Mouse (Mus musculus) T-helper 2 cell (primary cell): Measurements from ENCODE around the gene Gar1.

Experiments
- in situ Hi-C: fragments of 300-600 bp; cut with MboI, MseI; formaldehyde crosslinking; loops from one replicate; pipeline ENCODE4 v1.15.1; 2025; ENCODE audit warnings: high pct_unique_total_duplicates

The Gar1 gene

GRCm38 (mm10) chr3:129831035-129831568, at the start of gene Gar1:
TSS of gene Gar1 (minus strand) at chr3:129831396.
- in situ Hi-C loops: no loop called here

GRCm38 (mm10) chr3:129879913-129880312, 48.7 kb upstream of the Gar1 start:
- in situ Hi-C loops: no loop called here

GRCm38 (mm10) chr3:129879131-129879757, 48.0 kb upstream of the Gar1 start:
- in situ Hi-C loops: no loop called here

GRCm38 (mm10) chr3:129878405-129879021, 47.3 kb upstream of the Gar1 start, which contains the start of gene Pla2g12a:
TSS of gene Pla2g12a (plus strand) at chr3:129878606.
- in situ Hi-C loops: no loop called here

GRCm38 (mm10) chr3:129877327-129877726, 46.1 kb upstream of the Gar1 start:
- in situ Hi-C loops: no loop called here

- in situ Hi-C loops: no loop called here
These were observed 32.5 kb upstream of the Gar1 start for GRCm38 (mm10) chr3:129863698-129864097.

- in situ Hi-C loops: no loop called here
These were observed 31.4 kb upstream of the Gar1 start for GRCm38 (mm10) chr3:129862592-129862991.

- in situ Hi-C loops: no loop called here
These were observed 15.7 kb upstream of the Gar1 start for GRCm38 (mm10) chr3:129846846-129847245.

GRCm38 (mm10) chr3:129845868-129846267, 14.7 kb upstream of the Gar1 start:
- in situ Hi-C loops: no loop called here

- in situ Hi-C loops: no loop called here
These were observed 6.8 kb upstream of the Gar1 start for GRCm38 (mm10) chr3:129838017-129838416.

GRCm38 (mm10) chr3:129836965-129837364, 5.8 kb upstream of the Gar1 start:
- in situ Hi-C loops: no loop called here

- in situ Hi-C loops: no loop called here
These were observed 5.0 kb upstream of the Gar1 start for GRCm38 (mm10) chr3:129836051-129836697.

- in situ Hi-C loops: no loop called here
These were observed 4.3 kb upstream of the Gar1 start, which contains the start of gene Cfi for GRCm38 (mm10) chr3:129835388-129835934. TSS of gene Cfi (plus strand) at chr3:129835884.

GRCm38 (mm10) chr3:129830626-129831025, 570 bp downstream of the Gar1 start:
- in situ Hi-C loops: no loop called here

GRCm38 (mm10) chr3:129827691-129828090, 3.5 kb downstream of the Gar1 start:
- in situ Hi-C loops: no loop called here

GRCm38 (mm10) chr3:129826691-129827090, 4.5 kb downstream of the Gar1 start:
- in situ Hi-C loops: no loop called here

GRCm38 (mm10) chr3:129824891-129825290, 6.3 kb downstream of the Gar1 start:
- in situ Hi-C loops: no loop called here

GRCm38 (mm10) chr3:129824146-129824545, 7.0 kb downstream of the Gar1 start:
- in situ Hi-C loops: no loop called here

- in situ Hi-C loops: no loop called here
These were observed 7.9 kb downstream of the Gar1 start for GRCm38 (mm10) chr3:129823293-129823692.

- in situ Hi-C loops: no loop called here
These were observed 8.9 kb downstream of the Gar1 start, which contains the start of gene Rrh for GRCm38 (mm10) chr3:129822206-129822775. TSS of gene Rrh (minus strand) at chr3:129822587.

GRCm38 (mm10) chr3:129821736-129822135, 9.5 kb downstream of the Gar1 start:
- in situ Hi-C loops: no loop called here

- in situ Hi-C loops: no loop called here
These were observed 10.3 kb downstream of the Gar1 start for GRCm38 (mm10) chr3:129820847-129821246.
